Mouse (Mus musculus): Measurements from ENCODE around the gene Gpr55.
A peak's percentile ranks its signal among the peaks of the same experiment; 100 is the strongest.

Gpr55 gene

GRCm38 (mm10) chr1:85915890-85916289 lies 44.9 kb downstream of the Gpr55 start:
- DNase-seq (ENCODE audit: low spot score) = no peak

GRCm38 (mm10) chr1:85913078-85913755 lies 47.6 kb downstream of the Gpr55 start:
- no peak for DNase-seq (ENCODE audit: low spot score)

- DNase-seq (ENCODE audit: low spot score) = no peak
These were observed 51.8 kb downstream of the Gpr55 start for GRCm38 (mm10) chr1:85908754-85909590.

- DNase-seq (ENCODE audit: low spot score) = no peak
These were observed 53.9 kb downstream of the Gpr55 start for GRCm38 (mm10) chr1:85906892-85907291.

- peak; percentile 45 for DNase-seq (ENCODE audit: low spot score)
These were observed 58.7 kb downstream of the Gpr55 start for GRCm38 (mm10) chr1:85902108-85902561.

GRCm38 (mm10) chr1:85901516-85902107 lies 59.2 kb downstream of the Gpr55 start:
- DNase-seq (ENCODE audit: low spot score) = no peak

GRCm38 (mm10) chr1:85900521-85901333 lies 60.1 kb downstream of the Gpr55 start:
- no peak for DNase-seq (ENCODE audit: low spot score)

- DNase-seq (ENCODE audit: low spot score) = peak; percentile 44
These were observed 61.4 kb downstream of the Gpr55 start for GRCm38 (mm10) chr1:85899388-85899761.

- DNase-seq (ENCODE audit: low spot score) = peak; percentile 37
These were observed 61.9 kb downstream of the Gpr55 start for GRCm38 (mm10) chr1:85898761-85899387.

GRCm38 (mm10) chr1:85897901-85898760 lies 62.7 kb downstream of the Gpr55 start:
- DNase-seq (ENCODE audit: low spot score) = no peak

GRCm38 (mm10) chr1:85896781-85897700 lies 63.8 kb downstream of the Gpr55 start:
- DNase-seq (ENCODE audit: low spot score) = no peak

- DNase-seq (ENCODE audit: low spot score) = no peak
These were observed 64.7 kb downstream of the Gpr55 start for GRCm38 (mm10) chr1:85896110-85896509.

GRCm38 (mm10) chr1:85895391-85895837 lies 65.4 kb downstream of the Gpr55 start:
- peak; percentile 85 for DNase-seq (ENCODE audit: low spot score)

- DNase-seq (ENCODE audit: low spot score) = peak; percentile 65
These were observed 66.0 kb downstream of the Gpr55 start for GRCm38 (mm10) chr1:85894748-85895360.

- DNase-seq (ENCODE audit: low spot score) = peak; percentile 86
These were observed 66.5 kb downstream of the Gpr55 start, which contains the start of gene Itm2c for GRCm38 (mm10) chr1:85894231-85894747. Gene Itm2c, plus strand, starts transcription at chr1:85894281.

All from layer of hippocampus, adult 11-12 months (tissue).